Mouse (Mus musculus) midbrain, embryonic 15.5 days (tissue): Measurements from ENCODE around the gene Lta. TPM values are rescaled to one million over a fixed set of nuclear protein-coding genes. Genes with fewer than 3 reads are reported as not detected.

ENCODE experiments used
- ATAC-seq: fragments of 200-750 bp; cut with Nextera tagmentation; replicated peaks from 2 replicates; pipeline ENCODE4 v1.8.0; 2017; ENCODE audit warnings: moderate TSS enrichment
- H3K27ac ChIP-seq: fragments of 300-500 bp; sonication (generic); 2 replicates; pipeline ENCODE4 v1.5.1; 2015; ENCODE audit warnings: mild to moderate bottlenecking, inconsistent platforms
- H3K27me3 ChIP-seq: fragments of 300-500 bp; sonication (generic); replicated peaks from 2 replicates; pipeline ENCODE4 v1.6.1; 2015; ENCODE audit warnings: inconsistent platforms
- H3K36me3 ChIP-seq: fragments of 300-500 bp; sonication (generic); replicated peaks from 2 replicates; pipeline ENCODE4 v1.6.1; 2015; ENCODE audit warnings: inconsistent platforms
- H3K4me1 ChIP-seq: fragments of 300-500 bp; sonication (generic); 2 replicates; pipeline ENCODE4 v1.6.1; 2015; ENCODE audit warnings: inconsistent platforms
- H3K4me2 ChIP-seq: fragments of 300-500 bp; sonication (generic); 2 replicates; pipeline ENCODE4 v1.6.1; 2015; ENCODE audit warnings: inconsistent platforms, mild to moderate bottlenecking, moderate library complexity
- H3K4me3 ChIP-seq: fragments of 300-500 bp; sonication (generic); 2 replicates; pipeline ENCODE4 v1.5.1; 2015; ENCODE audit warnings: mild to moderate bottlenecking, inconsistent platforms
- H3K9ac ChIP-seq: fragments of 300-500 bp; sonication (generic); 2 replicates; pipeline ENCODE4 v1.6.1; 2015; ENCODE audit warnings: mild to moderate bottlenecking, inconsistent platforms
- H3K9me3 ChIP-seq: fragments of 300-500 bp; sonication (generic); 2 replicates; pipeline ENCODE4 v1.6.1; 2016; ENCODE audit warnings: inconsistent platforms
- WGBS: fragments of 180-500 bp; shearing (Covaris S2); methylation state at CpG from one replicate; pipeline ENCODE4 v1.1.7; 2015; ENCODE audit warnings: mixed read lengths; 5-methylcytosine and 5-hydroxymethylcytosine counted together
- polyA plus RNA-seq: library from polyadenylated mRNA; unstranded; fragments of >200 nt; fragmentation: Nextera tagmentation; extraction: Ambion mirVana; gene quantifications from 2 replicates; pipeline ENCODE4 v1.2.1, GENCODE M21; 2015

The Lta gene
- polyA plus RNA-seq, 1 experiment from 2014 or later = 0.32 TPM

DNA sequence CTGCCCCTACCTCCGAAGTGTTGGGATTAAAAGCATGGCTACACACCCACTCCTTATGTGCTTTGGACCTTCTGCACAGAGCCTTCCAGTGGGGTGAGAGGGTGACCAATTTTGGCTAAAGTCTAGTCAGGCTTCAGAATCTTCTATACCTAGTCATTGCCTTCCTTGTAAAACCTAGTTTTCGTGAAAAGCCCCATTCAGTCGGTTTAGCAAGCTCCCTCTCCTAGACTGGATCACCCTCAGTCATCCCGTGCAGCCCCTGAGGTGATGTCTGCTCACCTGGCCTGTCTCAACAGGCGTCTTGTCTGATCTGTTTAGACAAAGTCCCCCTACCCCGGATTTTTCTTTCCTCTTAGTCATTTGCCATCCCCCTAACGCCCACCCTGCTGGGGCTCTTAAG lies 7.1 kb downstream of the Lta start:
- no peak overlapping the region for H3K9ac ChIP-seq
- H3K9me3 ChIP-seq = no peaks in the 10 kb centered on the region
- peaks cover 11% of the 10 kb centered on the region for H3K4me1 ChIP-seq
- no peak overlapping the region for H3K4me3 ChIP-seq
- ATAC-seq = no peak
- no peak overlapping the region for H3K4me2 ChIP-seq
- WGBS = 69% methylated on average over 7 of the region's 7 CpGs
- H3K27ac ChIP-seq = no peak overlapping the region
- H3K36me3 ChIP-seq = no peaks in the 10 kb centered on the region
- H3K27me3 ChIP-seq = peaks cover 36% of the 10 kb centered on the region

DNA sequence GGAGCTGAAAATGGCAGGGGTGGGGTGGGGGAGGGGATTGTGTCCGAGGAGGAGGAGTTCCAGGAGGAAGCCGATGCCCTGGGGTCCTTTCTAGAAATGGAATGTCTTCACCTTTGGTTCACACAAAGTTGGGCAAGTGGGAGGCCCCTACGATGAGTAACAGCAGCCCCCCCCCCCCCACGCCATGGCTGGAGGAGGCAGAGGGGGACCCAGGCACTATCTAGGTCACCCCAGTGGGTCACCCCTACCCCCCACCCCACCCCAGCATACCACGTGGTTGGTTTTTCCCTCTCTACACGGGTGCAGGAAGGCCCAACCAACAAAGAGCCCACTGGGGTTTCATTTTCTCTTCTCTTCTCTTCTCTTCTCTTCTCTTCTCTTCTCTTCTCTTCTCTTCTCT lies 8.0 kb downstream of the Lta start:
- H3K27me3 ChIP-seq = peaks cover 36% of the 10 kb centered on the region
- WGBS = 42% methylated on average over 6 of the region's 6 CpGs
- H3K36me3 ChIP-seq = no peaks in the 10 kb centered on the region
- no peak overlapping the region for H3K27ac ChIP-seq
- peaks cover 11% of the 10 kb centered on the region for H3K4me1 ChIP-seq
- no peaks in the 10 kb centered on the region for H3K9me3 ChIP-seq
- H3K9ac ChIP-seq = no peak overlapping the region
- H3K4me3 ChIP-seq = no peak overlapping the region
- no peak overlapping the region for H3K4me2 ChIP-seq
- no peak for ATAC-seq

DNA sequence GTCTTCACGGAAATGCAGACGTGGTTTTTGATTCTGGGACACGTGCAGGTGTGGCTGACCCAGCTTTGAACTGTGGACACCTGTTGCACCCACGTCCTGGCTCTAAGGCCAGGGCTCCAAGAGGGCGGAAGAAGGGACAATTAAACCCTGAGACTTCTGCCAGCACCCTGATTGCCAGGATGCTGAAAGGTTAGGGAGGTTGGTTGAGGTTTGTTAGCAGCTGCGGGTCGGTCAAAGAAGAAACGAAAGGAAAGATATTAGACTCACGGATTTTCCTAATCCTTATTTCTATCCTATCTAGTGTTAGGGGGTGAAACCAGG lies 8.9 kb downstream of the Lta start:
- Histone ChIP-seq H3K4me1 (peaks cover 11% of the 10 kb centered on the region), H3K4me3 (peak overlapping the region; percentile 39), H3K4me2 (peak overlapping the region; percentile 68), H3K36me3 (no peaks in the 10 kb centered on the region), H3K9ac (no peak overlapping the region), H3K27ac (no peak overlapping the region), H3K9me3 (no peaks in the 10 kb centered on the region), H3K27me3 (peaks cover 36% of the 10 kb centered on the region)
- ATAC-seq = no peak
- 41% methylated on average over 9 of the region's 9 CpGs for WGBS

DNA sequence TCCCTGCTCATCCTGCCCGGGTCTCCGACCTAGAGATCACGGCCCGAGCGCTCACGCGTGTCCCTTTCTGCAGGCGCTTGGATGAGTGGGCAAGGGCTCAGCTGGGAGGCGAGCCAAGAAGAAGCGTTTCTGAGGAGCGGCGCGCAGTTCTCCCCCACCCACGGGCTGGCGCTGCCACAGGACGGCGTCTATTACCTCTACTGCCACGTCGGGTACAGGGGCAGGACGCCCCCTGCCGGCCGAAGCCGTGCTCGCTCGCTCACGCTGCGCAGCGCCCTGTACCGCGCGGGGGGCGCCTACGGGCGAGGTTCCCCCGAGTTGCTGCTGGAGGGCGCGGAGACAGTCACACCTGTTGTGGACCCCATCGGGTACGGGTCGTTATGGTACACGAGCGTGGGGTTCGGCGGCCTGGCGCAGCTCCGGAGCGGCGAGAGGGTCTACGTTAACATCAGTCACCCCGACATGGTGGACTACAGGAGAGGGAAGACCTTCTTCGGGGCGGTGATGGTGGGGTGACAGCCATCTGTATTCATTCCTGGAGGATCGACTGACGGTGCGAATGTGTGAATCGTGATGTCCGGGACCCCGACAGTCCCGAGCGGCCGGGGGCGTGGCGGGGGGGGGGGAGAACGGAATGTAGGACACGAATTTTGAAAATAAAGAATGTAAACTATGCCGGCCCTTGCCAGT lies 9.4 kb downstream of the Lta start:
- Histone ChIP-seq H3K4me3 (peak overlapping the region; percentile 39), H3K4me2 (peak overlapping the region; percentile 68), H3K9ac (peak overlapping the region; percentile 31), H3K27me3 (peaks cover 36% of the 10 kb centered on the region), H3K36me3 (no peaks in the 10 kb centered on the region), H3K27ac (no peak overlapping the region), H3K4me1 (peaks cover 11% of the 10 kb centered on the region), H3K9me3 (no peaks in the 10 kb centered on the region)
- ATAC-seq = peak; percentile 79
- WGBS = 2% methylated on average over 66 of the region's 66 CpGs

DNA sequence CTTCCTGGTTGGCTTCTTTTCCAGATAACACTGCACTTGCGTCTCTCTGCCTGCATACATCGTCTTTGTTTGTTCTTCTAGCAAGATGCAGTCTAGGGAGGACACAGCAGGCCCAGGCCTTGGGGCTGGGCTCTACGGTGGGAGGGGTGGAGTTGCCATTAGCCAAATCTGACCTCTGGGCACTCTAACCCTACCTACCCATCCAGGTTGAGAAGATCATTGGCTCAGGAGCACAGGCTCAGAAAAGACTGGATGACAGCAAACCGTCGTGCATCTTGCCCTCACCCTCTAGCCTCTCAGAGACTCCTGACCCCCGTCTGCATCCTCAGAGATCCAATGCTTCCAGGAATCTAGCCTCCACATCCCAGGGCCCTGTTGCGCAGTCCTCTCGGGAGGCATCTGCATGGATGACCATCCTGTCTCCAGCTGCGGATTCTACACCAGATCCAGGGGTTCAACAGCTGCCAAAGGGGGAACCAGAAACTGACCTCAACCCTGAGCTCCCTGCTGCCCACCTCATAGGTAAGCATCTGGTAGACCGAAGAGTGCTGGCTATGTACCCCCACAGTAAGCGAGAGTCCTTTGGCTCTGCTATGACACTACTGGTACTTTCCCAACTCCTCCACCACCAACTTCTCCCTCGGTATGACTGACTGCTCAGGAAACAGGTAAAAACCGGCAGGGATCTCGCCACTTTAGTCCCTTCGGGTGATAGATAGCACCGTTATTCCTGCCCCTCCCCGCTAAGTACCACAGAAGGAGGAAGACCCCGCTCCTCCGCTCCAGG lies 10.1 kb downstream of the Lta start:
- Histone ChIP-seq H3K4me3 (peak overlapping the region; percentile 39), H3K36me3 (no peaks in the 10 kb centered on the region), H3K27ac (no peak overlapping the region), H3K9me3 (no peaks in the 10 kb centered on the region), H3K9ac (0 out of 2 replicates have a peak overlapping the region, but pooled peaks have one; percentile 31), H3K4me1 (peaks cover 11% of the 10 kb centered on the region), H3K4me2 (peak overlapping the region; percentile 68), H3K27me3 (peaks cover 32% of the 10 kb centered on the region)
- no peak for ATAC-seq
- 42% methylated on average over 19 of the region's 19 CpGs for WGBS

DNA sequence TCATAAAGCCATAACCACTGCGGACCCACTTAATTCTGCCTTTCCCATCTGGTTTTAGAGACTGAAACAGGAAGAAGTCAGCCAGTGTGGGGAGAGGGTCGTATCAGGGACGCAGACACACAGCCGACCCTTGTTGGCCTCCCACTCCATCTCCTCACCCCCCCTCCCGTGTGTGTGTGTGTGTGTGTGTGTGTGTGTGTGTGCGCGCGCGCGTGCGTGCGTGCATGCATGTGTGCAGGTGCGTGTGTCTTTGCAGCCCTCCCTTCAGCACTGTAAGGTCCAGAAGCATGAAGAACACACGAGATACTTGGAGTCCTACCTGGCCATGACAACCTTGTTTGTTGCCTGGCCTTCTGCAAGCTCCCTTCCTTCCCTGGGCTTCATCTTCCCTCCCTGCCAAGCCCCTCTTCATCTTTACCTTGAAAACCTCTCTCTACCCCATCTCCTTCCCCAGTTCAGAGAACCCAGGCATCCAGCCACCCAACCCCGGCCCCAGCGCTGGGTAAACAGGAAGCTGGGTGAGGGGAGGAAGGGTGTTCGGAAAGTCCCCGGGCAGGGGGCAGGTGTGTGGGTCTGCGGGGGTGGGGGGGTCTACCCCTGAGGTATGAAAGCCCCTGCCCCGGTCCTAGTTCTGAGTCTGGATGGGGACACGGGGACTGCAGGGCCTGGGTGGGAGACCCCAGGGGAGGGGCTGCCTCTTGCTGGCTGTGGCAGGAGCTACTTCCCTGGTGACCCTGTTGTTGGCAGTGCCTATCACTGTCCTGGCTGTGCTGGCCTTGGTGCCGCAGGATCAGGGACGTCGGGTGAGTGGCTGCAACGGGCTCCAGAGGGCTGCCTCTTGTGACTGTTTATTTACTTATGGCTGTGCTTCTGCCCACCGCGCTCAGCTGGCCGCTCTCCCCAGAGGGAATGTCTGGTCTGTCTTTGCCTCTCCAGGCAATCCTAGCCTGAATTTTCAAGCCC lies 11.0 kb downstream of the Lta start, which contains the start of gene Ltb:
Ltb (plus strand) TSS at position 559 of the 963 bp plus-strand sequence.
- H3K27me3 ChIP-seq = peaks cover 32% of the 10 kb centered on the region
- 76% methylated on average over 28 of the region's 28 CpGs for WGBS
- H3K4me3 ChIP-seq = peak within 1 kb of the TSS; percentile 39; the same call in 1 of the 2 replicates
- no peak within 1 kb of the TSS for H3K9ac ChIP-seq
- ATAC-seq = no peak
- no peaks in the 10 kb centered on the region for H3K36me3 ChIP-seq
- H3K27ac ChIP-seq = no peak within 1 kb of the TSS
- no peak within 1 kb of the TSS for H3K4me2 ChIP-seq
- no peaks in the 10 kb centered on the region for H3K9me3 ChIP-seq
- H3K4me1 ChIP-seq = peaks cover 11% of the 10 kb centered on the region

DNA sequence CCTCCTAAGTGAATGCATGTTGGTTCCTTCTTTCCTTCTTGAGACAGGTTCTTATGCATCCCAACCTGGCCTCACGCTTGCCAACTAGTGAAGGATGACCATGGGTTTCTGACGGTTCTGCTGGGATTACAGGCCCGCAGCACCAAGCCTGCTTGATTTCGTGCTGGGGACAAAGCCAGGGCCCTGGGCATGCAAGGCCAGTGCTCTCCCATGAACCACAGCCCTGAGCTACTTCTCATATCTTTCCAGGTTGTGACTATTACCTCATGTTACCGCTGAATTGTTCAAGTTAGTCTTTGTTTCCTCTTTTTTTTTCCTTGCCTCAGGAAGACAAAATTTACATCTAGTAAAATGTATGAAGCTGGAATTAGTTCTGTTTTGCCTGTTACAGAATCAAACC lies 12.2 kb downstream of the Lta start:
- Histone ChIP-seq H3K9ac (no peak overlapping the region), H3K27me3 (peaks cover 32% of the 10 kb centered on the region), H3K4me1 (peaks cover 11% of the 10 kb centered on the region), H3K4me3 (no peak overlapping the region), H3K9me3 (no peaks in the 10 kb centered on the region), H3K36me3 (no peaks in the 10 kb centered on the region), H3K4me2 (no peak overlapping the region), H3K27ac (no peak overlapping the region)
- ATAC-seq = no peak
- WGBS = 84% methylated on average over 5 of the region's 5 CpGs

DNA sequence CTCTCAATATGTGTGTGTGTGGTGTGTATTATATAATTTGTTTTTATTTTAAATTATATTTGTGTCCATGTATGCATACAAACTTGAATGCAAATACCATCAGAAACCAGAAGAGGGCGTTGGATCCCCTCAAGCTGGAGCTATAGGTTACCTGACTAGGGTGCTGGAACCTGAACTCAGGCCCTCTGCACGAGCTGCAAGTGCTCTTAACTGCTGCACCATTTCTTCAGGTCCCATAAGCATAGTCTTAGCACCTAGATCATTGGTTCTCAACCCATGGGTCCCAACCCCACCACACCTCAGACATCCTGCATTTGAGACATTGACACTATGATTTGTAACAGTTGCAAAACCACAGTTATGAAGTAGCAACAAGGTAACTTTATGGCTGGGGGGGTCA lies 13.4 kb downstream of the Lta start:
- Histone ChIP-seq H3K4me3 (no peak overlapping the region), H3K4me1 (peaks cover 12% of the 10 kb centered on the region), H3K9ac (no peak overlapping the region), H3K9me3 (no peaks in the 10 kb centered on the region), H3K27ac (no peak overlapping the region), H3K36me3 (no peaks in the 10 kb centered on the region), H3K4me2 (no peak overlapping the region), H3K27me3 (peaks cover 27% of the 10 kb centered on the region)
- 57% methylated on average over 2 of the region's 2 CpGs for WGBS
- no peak for ATAC-seq

DNA sequence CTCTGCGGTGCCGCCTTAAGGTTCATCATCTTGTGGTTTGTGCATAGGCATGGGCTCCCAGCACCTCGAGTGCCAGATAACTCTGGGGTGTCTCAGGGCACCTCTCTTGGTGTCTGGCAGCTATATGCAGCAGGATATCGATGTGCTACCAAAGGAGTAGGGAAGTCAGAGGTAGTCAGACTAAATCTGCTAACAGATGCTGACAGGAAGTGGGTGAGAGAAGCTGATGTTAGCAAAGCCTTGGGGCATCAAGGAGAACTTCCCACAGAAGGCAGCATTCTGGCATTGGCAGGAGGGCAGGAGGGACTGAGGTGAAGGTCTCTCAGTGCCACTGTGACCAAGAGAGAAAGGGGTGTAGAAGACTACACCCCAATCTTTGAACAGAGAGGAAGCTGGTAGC lies 15.1 kb downstream of the Lta start:
- Histone ChIP-seq H3K4me2 (no peak overlapping the region), H3K4me3 (no peak overlapping the region), H3K9ac (no peak overlapping the region), H3K4me1 (peaks cover 11% of the 10 kb centered on the region; the same call in 1 of the 2 replicates), H3K27me3 (peaks cover 10% of the 10 kb centered on the region), H3K36me3 (no peaks in the 10 kb centered on the region), H3K9me3 (no peaks in the 10 kb centered on the region), H3K27ac (no peak overlapping the region)
- ATAC-seq = no peak
- WGBS = 72% methylated on average over 4 of the region's 4 CpGs

DNA sequence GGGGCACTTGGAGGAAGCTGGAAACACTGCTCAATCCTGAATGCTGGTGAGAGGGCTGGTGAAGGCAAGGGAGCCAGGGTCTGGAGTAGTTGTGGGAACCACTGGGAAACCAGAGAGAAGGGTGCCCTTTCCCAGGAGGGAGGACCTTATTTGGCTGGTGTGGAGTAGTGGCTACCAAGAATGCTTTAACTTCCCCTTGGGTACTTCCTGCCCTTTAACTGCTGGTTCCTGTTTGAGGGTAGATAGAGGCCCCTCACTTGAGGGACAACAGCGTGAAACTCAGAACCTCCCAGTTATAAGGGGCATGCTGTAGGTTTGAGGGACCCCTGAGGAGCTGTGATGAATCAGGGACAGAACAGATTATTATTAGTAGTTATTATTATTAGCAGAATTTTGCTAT lies 16.0 kb downstream of the Lta start:
- Histone ChIP-seq H3K27me3 (peaks cover 1% of the 10 kb centered on the region; the same call in 1 of the 2 replicates), H3K4me3 (no peak overlapping the region), H3K4me1 (peaks cover 11% of the 10 kb centered on the region; the same call in 1 of the 2 replicates), H3K27ac (no peak overlapping the region), H3K4me2 (no peak overlapping the region), H3K9me3 (no peaks in the 10 kb centered on the region), H3K9ac (no peak overlapping the region), H3K36me3 (no peaks in the 10 kb centered on the region)
- ATAC-seq = no peak
- 75% methylated on average over 1 of the region's 1 CpGs for WGBS

DNA sequence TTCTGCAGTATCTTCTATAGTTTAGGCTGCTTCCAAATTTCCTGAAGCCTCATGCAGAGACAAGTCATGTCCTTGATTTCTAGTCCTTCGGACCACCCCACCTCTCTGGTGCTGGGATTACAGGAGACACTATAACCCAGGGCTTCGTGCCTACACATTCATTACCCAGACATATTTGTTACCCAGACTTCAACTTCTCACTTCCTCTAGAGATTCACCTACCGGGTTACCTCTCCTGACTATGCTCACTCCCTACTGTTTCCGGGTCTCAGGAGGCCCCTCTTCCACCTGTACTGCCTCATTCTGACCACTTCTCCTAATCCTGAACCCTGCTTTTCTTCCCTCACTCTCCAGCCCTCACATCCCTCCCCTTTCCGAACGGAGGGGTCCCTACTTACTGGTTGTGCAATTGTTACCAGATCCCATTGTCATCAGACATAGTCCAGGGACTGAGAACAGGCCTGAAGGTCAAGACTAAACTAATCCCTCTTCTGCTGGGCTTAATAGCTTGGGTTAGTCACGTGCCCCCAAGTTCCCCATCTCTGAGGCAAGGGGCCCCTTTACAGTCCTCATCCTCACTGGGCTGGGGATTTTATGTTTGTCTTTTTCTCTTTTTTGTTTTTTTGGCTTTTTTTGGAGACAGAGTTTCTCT lies 17.1 kb downstream of the Lta start, which contains the start of gene Lst1:
Lst1 (minus strand) TSS at position 481 of the 652 bp plus-strand sequence.
- no peak for ATAC-seq
- WGBS = 70% methylated on average over 7 of the region's 7 CpGs

More for the DNA sequence above, 17.1 kb downstream of the Lta start, which contains the start of gene Lst1:
- Histone ChIP-seq H3K4me2 (no peak within 1 kb of the TSS), H3K36me3 (no peaks in the 10 kb centered on the region), H3K27me3 (no peaks in the 10 kb centered on the region; the same call in 1 of the 2 replicates), H3K27ac (no peak within 1 kb of the TSS), H3K9me3 (no peaks in the 10 kb centered on the region), H3K4me3 (no peak within 1 kb of the TSS), H3K9ac (no peak within 1 kb of the TSS), H3K4me1 (peaks cover 11% of the 10 kb centered on the region; the same call in 1 of the 2 replicates)
